Mouse (Mus musculus) testis, adult 2 months (tissue): ENCODE measurements around the gene Naa60.

Experiments used
- CTCF ChIP-seq: fragments of 200-500 bp; IDR thresholded peaks from 2 replicates; pipeline ENCODE4 v1.5.1; 2012; ENCODE audit warnings: low read depth, mild to moderate bottlenecking, inconsistent platforms, low read length, moderate library complexity; ENCODE audit not compliant: control insufficient read depth, insufficient read depth, insufficient replicate concordance
- POLR2A ChIP-seq: fragments of 200-500 bp; IDR thresholded peaks from 2 replicates; pipeline ENCODE4 v1.6.1; 2012; ENCODE audit warnings: low read depth, mild to moderate bottlenecking, inconsistent platforms, low read length, moderate library complexity; ENCODE audit not compliant: control insufficient read depth

GRCm38 (mm10) chr16:3876346-3876745 lies 4.2 kb downstream of the Naa60 start:
- TF ChIP-seq CTCF: no peak
- TF ChIP-seq POLR2A: no peak
